Mouse (Mus musculus): ENCODE data around the gene Duox1. TPM values are rescaled to one million over a fixed set of nuclear protein-coding genes. Genes with fewer than 3 reads are reported as not detected.
"Not testable (repeated sequence)": the region's sequence is repeated elsewhere in the genome, so short reads cannot be mapped to it uniquely, and the experiment has no call there.

The Duox1 gene
- total RNA-seq, 2 experiments from 2014 or later, result not detected

- no peak for TF ChIP-seq CTCF (conservative IDR thresholded peaks at IDR 0.05)
- Histone ChIP-seq H3K27ac (no peak overlapping the region), H3K4me3 (no peak overlapping the region)
- DNase-seq (ENCODE audit: low spot score in 2 of 2), result no peak
These were observed 9.1 kb downstream of the Duox1 start for GRCm38 (mm10) chr2:122324586-122324985.

- H3K4me3 ChIP-seq, result no peak overlapping the region
- H3K27ac ChIP-seq, result no peak overlapping the region
- no peak for DNase-seq (ENCODE audit: low spot score in 2 of 2)
- TF ChIP-seq CTCF (conservative IDR thresholded peaks at IDR 0.05), result no peak
These were observed 9.9 kb downstream of the Duox1 start for GRCm38 (mm10) chr2:122325361-122325760.

- TF ChIP-seq CTCF (conservative IDR thresholded peaks at IDR 0.05), result no peak
- no peak for DNase-seq (ENCODE audit: low spot score in 2 of 2)
- H3K27ac ChIP-seq, result no peak overlapping the region
- H3K4me3 ChIP-seq, result no peak overlapping the region
These were observed 12.5 kb downstream of the Duox1 start for GRCm38 (mm10) chr2:122327986-122328385.

- DNase-seq (ENCODE audit: low spot score in 2 of 2), result not testable (repeated sequence)
These were observed 14.8 kb downstream of the Duox1 start for GRCm38 (mm10) chr2:122330317-122330716.

GRCm38 (mm10) chr2:122332222-122332621 is 16.8 kb downstream of the Duox1 start:
- no peak for TF ChIP-seq CTCF (conservative IDR thresholded peaks at IDR 0.05)

More at GRCm38 (mm10) chr2:122330317-122330716, 14.8 kb downstream of the Duox1 start:
- not testable (repeated sequence) for H3K27ac ChIP-seq, H3K4me3 ChIP-seq

GRCm38 (mm10) chr2:122334170-122334569 is 18.7 kb downstream of the Duox1 start:
- Histone ChIP-seq H3K27ac (no peak overlapping the region), H3K4me3 (no peak overlapping the region)
- no peak for TF ChIP-seq CTCF (conservative IDR thresholded peaks at IDR 0.05)
- no peak for DNase-seq (ENCODE audit: low spot score in 2 of 2)

More at GRCm38 (mm10) chr2:122332222-122332621, 16.8 kb downstream of the Duox1 start:
- H3K27ac ChIP-seq, result no peak overlapping the region
- H3K4me3 ChIP-seq, result no peak overlapping the region
- no peak for DNase-seq (ENCODE audit: low spot score in 2 of 2)

GRCm38 (mm10) chr2:122337291-122337690 is 21.8 kb downstream of the Duox1 start:
- no peak for TF ChIP-seq CTCF (conservative IDR thresholded peaks at IDR 0.05)
- no peak overlapping the region for H3K4me3 ChIP-seq
- DNase-seq (ENCODE audit: low spot score in 2 of 2), result no peak
- H3K27ac ChIP-seq, result no peak overlapping the region

- DNase-seq (ENCODE audit: low spot score in 2 of 2), result no peak
- H3K4me3 ChIP-seq, result no peak overlapping the region
- peak; percentile 27; the same call in 1 of the 2 replicates for TF ChIP-seq CTCF (conservative IDR thresholded peaks at IDR 0.05)
- H3K27ac ChIP-seq, result no peak overlapping the region
These were observed 29.8 kb downstream of the Duox1 start for GRCm38 (mm10) chr2:122345106-122345893.

- not testable (repeated sequence) for H3K4me3 ChIP-seq; DNase-seq (ENCODE audit: low spot score in 2 of 2); H3K27ac ChIP-seq
These were observed 30.7 kb downstream of the Duox1 start for GRCm38 (mm10) chr2:122346164-122346563.

GRCm38 (mm10) chr2:122347257-122347656 is 31.8 kb downstream of the Duox1 start:
- Histone ChIP-seq H3K4me3 (no peak overlapping the region), H3K27ac (no peak overlapping the region)
- DNase-seq (ENCODE audit: low spot score in 2 of 2), result no peak
- no peak for TF ChIP-seq CTCF (conservative IDR thresholded peaks at IDR 0.05)

- H3K27ac ChIP-seq, result peak overlapping the region; percentile 100
- DNase-seq (ENCODE audit: low spot score in 2 of 2), result peak; percentile 87 to 90
- peak overlapping the region; percentile 67 for H3K4me3 ChIP-seq
- TF ChIP-seq CTCF (conservative IDR thresholded peaks at IDR 0.05), result peak; percentile 87
These were observed 33.2 kb downstream of the Duox1 start for GRCm38 (mm10) chr2:122348531-122349131.

GRCm38 (mm10) chr2:122349136-122349785 is 33.8 kb downstream of the Duox1 start:
- no peak for TF ChIP-seq CTCF (conservative IDR thresholded peaks at IDR 0.05)
- H3K27ac ChIP-seq, result peak overlapping the region; percentile 100
- no peak for DNase-seq (ENCODE audit: low spot score in 2 of 2)
- peak overlapping the region; percentile 67 for H3K4me3 ChIP-seq

All from layer of hippocampus, adult 2 months (tissue).